Mouse (Mus musculus): ENCODE results near the gene Pbx3. TPM values are rescaled to one million over a fixed set of nuclear protein-coding genes. Genes with fewer than 3 reads are reported as not detected.

The Pbx3 gene
- total RNA-seq, 2 experiments from 2014 or later, result 11.4 to 23.0 TPM

- DNase-seq (ENCODE audit: low spot score in 2 of 2), result no peak
- intact Hi-C loops (cut with DNase I), result no loop called here
Measured at GRCm38 (mm10) chr2:34162484-34162883, 210.5 kb downstream of the Pbx3 start.

- intact Hi-C loops (cut with DNase I), result no loop called here
- no peak for DNase-seq (ENCODE audit: low spot score in 2 of 2)
Measured at GRCm38 (mm10) chr2:34157746-34158145, 215.2 kb downstream of the Pbx3 start.

- DNase-seq (ENCODE audit: low spot score in 2 of 2), result no peak
- intact Hi-C loops (cut with DNase I), result no loop called here
Measured at GRCm38 (mm10) chr2:34154833-34155232, 218.1 kb downstream of the Pbx3 start.

DNA sequence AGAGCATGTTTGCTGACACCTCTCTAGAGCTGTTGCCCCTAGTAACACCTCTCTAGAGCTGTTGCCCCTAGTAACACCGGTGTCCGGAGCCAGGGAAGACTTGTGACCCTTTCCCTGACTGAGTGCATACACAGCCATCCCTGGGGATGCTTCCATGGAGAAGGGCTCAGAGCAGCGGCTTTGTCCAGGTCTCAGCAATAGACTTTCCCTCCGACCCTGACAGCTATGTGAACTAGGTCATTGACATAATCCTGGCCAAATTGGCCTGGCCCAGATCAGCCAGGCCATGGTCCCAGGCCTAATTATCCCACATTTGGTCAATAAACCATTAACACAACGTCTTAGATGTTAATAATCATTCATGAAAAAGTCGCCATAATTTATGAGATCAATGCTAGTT lies 219.6 kb downstream of the Pbx3 start:
- intact Hi-C loops (cut with DNase I), result no loop called here
- DNase-seq (ENCODE audit: low spot score in 2 of 2), result no peak

GRCm38 (mm10) chr2:34150560-34150959 lies 222.4 kb downstream of the Pbx3 start:
- DNase-seq (ENCODE audit: low spot score in 2 of 2), result peak in 1 of 2 experiments; percentile 18

DNA sequence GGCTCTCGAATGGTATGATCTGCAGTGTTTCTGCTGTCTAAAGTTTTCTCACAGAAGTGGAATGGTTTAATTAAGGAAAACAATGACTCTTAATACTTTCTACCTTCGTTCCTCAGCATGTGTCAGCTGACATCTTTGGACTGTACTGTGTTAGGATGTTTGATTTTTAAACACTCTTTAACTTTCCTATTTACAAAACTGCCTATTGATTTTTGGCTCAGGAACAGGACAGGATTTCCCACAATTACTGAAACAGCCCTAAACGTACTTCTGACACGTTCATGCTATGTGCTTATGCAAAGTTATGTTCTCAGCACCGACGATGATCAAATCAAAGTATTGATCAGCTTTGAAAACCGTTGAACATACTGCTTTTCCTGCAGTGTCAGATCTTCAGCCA lies 224.7 kb downstream of the Pbx3 start:
- intact Hi-C loops (cut with DNase I), result no loop called here
- no peak for DNase-seq (ENCODE audit: low spot score in 2 of 2)

More at GRCm38 (mm10) chr2:34150560-34150959, 222.4 kb downstream of the Pbx3 start:
- intact Hi-C loops (cut with DNase I), result no loop called here

DNA sequence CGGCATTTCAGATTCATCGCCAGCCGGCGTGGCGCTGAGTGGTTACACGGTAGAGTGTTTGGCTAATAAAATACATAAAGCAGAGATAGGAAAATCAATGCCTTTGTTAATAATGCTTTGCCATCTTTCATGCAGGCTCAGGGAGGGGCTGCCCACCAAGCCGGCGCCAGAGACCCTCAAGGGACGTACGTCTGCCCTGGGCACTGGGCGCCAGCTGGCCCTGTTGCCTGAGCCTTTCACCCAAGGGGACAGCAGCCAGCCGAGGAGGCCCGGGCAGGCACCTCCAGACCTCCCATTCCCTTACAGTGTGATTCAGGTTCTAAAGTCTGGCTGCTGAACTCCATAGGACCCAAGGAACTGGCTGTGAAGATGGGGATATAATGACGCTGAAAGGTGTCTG lies 225.5 kb downstream of the Pbx3 start:
- DNase-seq (ENCODE audit: low spot score in 2 of 2), result no peak
- intact Hi-C loops (cut with DNase I), result no loop called here

DNA sequence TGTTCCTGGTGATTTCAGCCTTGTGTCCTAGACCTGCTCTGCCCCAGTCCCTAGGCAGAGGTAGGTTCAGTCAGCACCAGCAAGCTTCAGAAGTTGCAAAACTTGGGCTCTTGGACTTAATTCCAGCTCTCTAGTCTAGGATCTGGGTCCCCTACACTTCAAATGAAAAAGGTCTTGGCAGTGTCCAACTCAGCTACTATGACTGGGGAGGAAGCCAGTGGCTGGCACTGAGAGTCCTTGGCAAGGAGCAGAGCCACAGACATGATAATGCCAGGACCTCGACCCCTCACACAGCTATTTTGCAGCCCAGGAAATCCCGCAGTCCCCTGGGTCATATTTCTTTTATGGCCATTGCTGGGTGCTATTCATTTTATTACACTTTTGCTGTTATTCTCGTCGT lies 225.9 kb downstream of the Pbx3 start:
- intact Hi-C loops (cut with DNase I), result no loop called here

DNA sequence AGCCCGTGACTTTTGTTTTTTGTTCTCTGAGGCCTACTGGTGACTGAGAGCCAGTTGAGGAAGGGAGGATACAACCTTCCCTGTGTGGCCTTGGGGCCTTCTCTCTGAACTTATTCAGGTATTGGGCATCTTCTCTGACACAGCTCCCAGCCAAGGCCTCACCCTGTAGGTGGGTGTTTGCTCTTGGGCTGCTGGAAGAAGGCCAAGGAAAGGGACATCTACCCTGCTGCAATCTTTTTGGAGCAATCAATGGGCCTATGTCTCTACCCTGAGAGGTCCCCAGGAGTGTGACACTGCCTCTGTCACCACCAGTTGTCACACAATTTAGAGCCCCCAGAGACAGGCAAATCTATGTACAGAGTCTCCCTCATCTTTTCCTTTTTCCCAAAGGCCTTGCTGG lies 226.5 kb downstream of the Pbx3 start:
- intact Hi-C loops (cut with DNase I), result no loop called here
- no peak for DNase-seq (ENCODE audit: low spot score in 2 of 2)

More for the DNA sequence above, 225.9 kb downstream of the Pbx3 start:
- no peak for DNase-seq (ENCODE audit: low spot score in 2 of 2)

DNA sequence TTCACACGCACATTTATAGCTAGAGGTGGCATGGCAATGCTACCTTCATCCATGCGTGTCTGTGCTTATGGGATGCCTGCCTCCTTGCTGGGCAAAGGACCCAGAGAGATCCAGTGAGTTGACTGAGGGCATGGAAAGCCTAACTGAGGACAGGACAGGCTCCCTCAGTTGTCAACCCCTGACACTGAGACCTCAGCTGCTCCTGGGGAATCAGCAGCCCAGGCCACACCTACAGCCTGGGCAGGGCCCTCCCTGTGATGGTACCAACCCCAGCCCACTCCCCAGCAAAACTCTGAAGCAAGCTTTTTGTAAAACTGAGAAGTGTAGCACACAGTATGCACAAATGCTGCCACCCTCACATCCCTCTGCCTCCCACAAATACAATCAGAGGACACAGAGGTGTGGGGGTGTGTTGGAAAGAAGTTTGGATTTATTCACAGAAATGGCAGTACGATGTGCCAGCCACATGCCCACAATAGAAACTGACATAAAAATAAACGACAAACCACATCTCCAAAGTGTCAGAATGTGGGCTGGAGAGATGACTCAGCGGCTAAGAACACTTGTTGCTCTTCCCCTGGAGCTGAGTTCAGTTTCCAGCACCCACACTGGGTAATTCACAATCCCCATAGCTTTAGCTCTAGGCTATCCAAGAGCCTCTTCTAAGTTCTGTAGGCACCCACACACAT lies 233.3 kb downstream of the Pbx3 start:
- intact Hi-C loops (cut with DNase I), result loop anchor here (1.0 to 2.0 kb wide), 2 partner anchors 49 to 76 kb away; no protein-coding TSS in a partner anchor
- DNase-seq (ENCODE audit: low spot score in 2 of 2), result peak; percentile 68 to 95

DNA sequence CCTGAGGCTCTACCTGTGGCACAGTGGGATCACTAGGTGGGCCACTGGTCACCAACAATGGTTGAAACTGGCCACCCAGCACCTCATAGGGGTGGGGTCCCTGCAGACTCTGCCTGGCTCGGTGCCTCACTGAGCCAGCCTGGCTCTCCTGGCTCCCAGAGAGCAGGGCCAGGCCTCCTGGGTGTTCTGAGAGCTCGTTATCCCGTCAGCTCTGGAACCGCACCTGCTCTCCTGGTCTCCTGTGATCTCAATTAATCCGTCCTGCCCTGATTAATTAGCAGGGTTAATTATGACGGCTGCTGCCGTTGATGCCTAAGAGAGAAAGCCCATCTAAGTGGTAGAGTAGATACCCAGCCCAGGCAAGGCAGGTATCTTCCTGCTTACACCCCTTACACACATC lies 237.6 kb downstream of the Pbx3 start:
- no peak for DNase-seq (ENCODE audit: low spot score in 2 of 2)
- intact Hi-C loops (cut with DNase I), result no loop called here

- DNase-seq (ENCODE audit: low spot score in 2 of 2), result no peak
- intact Hi-C loops (cut with DNase I), result no loop called here
Measured at GRCm38 (mm10) chr2:34132751-34133150, 240.2 kb downstream of the Pbx3 start.

DNA sequence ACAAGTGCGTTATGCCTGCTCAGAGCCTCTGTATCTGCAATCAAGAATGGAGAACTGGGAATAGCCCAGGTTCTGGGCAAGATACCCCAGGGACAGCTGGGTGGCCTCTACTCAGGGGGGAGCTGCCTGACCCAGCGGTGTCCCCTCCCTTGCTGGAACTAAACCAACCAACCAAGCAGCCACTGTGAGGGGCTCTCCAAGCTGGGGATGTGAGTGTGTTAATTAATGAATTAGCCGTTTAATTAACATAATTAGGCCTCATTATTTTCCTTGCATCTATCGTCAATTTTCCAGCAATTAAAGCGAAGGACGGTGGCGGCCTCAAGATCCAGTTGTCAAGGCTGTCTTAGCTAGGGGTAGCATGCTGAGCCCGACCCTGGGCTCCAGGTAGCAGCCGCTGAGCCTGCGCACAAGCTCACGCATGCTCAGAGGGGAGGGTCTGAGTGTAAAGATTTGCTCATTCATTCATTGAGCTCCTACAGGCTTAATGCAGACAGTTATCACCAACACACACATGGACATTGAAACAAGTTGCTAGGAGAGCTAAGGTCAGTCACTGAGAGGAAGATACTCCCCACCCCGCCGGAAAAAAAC lies 243.2 kb downstream of the Pbx3 start:
- no peak for DNase-seq (ENCODE audit: low spot score in 2 of 2)
- intact Hi-C loops (cut with DNase I), result no loop called here

- intact Hi-C loops (cut with DNase I), result no loop called here
- DNase-seq (ENCODE audit: low spot score in 2 of 2), result no peak
Measured at GRCm38 (mm10) chr2:34127871-34128270, 245.1 kb downstream of the Pbx3 start.

DNA sequence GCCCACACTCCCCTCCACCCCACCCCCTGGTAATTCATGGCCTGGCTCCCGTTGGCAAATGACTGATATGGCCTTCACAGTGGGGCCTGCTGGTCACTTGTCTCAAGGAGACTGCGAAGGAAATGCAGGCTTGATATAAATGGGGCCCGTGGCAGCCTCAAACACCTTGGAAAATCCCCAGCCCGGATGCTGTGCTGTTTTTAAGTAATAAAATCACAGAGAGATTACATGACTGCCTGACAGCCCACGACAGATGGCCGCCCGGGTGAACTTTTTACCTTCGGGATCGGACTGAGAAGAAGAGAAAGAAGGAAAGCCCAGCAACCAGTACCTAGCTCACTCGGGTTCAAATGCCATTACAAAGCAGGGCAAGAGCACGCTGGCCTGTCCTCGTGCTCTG lies 249.0 kb downstream of the Pbx3 start:
- intact Hi-C loops (cut with DNase I), result no loop called here
- no peak for DNase-seq (ENCODE audit: low spot score in 2 of 2)

Other genes starting within 250 kb of the Pbx3 start
- gene Mapkap1, start 33.6 kb upstream of the Pbx3 start, total RNA-seq (2021), result 10 to 100 TPM; 73.2 to 73.7 TPM

Data from left cerebral cortex, postnatal 25 days (tissue).